Mouse (Mus musculus) liver, adult 2 months (tissue): ENCODE data around the gene Atg14.

ENCODE experiments used
- CTCF ChIP-seq: fragments of 200-500 bp; IDR thresholded peaks from 2 replicates; pipeline ENCODE4 v1.5.1; 2011; ENCODE audit warnings: low read depth, low read length, control low read depth
- POLR2A ChIP-seq: fragments of 200-500 bp; IDR thresholded peaks from 2 replicates; pipeline ENCODE4 v1.6.1; 2011; ENCODE audit warnings: low read length, control low read depth; ENCODE audit not compliant: insufficient read depth; ENCODE audit errors: extremely low read depth

DNA sequence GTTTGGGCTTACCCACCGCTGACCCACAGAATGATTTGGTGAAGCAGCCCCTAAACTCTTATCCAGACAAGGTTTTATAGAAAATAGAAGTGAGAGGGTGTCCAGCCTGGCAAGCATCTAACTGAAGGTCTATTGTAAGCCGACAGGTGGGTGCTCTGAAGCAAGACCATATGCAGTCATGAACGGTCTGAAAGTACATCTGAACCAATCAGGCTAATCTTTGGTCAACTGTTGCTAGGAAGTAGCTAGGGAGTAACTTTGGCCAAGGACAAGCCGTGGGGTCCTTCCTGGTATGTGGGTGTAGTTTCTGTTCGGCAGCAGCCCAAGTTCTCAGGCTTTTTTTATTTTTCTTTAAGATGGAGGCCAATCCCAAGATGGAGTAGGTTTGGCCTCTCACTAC lies 48.4 kb upstream of the Atg14 start:
- no peak for TF ChIP-seq CTCF
- TF ChIP-seq POLR2A, result no peak
